Mouse (Mus musculus): ENCODE measurements around the gene Gm49366.

- no peak for TF ChIP-seq CTCF (IDR thresholded peaks at IDR 0.05; ENCODE audit: low read depth)
- no peak for TF ChIP-seq EP300 (optimal IDR thresholded peaks at IDR 0.05)
These were observed 30.3 kb downstream of the Gm49366 start, which contains the start of gene Acot5 for GRCm38 (mm10) chr12:84068986-84069385.
